Mouse (Mus musculus) left cerebral cortex, postnatal 36 days (tissue): Measurements from ENCODE around the gene Gclm. TPM values are rescaled to one million over a fixed set of nuclear protein-coding genes. Genes with fewer than 3 reads are reported as not detected.

Source experiments
- DNase-seq, 2 experiments: peaks; one replicate each; pipeline ENCODE4 v3.0.0; 2021 to 2022; ENCODE audit warnings: low spot score in 2 of 2, mixed read lengths in 1 of 2
- intact Hi-C: fragments of 180-260 bp; cut with DNase I; formaldehyde crosslinking; loops from one replicate; pipeline ENCODE4 v1.15.1; 2025
- microRNA-seq: library from miRNA; unstranded; fragments of <30 nt; microRNA quantifications from one replicate; pipeline ENCODE4 v1.2.0, GENCODE M21; 2022
- total RNA-seq, 2 experiments: library from RNA; stranded (reverse); gene quantifications; 2 replicates each; pipeline ENCODE4 v1.2.3; 2021

Gene Gclm
- total RNA-seq, 2 experiments from 2014 or later, result 68.8 to 83.6 TPM

DNA sequence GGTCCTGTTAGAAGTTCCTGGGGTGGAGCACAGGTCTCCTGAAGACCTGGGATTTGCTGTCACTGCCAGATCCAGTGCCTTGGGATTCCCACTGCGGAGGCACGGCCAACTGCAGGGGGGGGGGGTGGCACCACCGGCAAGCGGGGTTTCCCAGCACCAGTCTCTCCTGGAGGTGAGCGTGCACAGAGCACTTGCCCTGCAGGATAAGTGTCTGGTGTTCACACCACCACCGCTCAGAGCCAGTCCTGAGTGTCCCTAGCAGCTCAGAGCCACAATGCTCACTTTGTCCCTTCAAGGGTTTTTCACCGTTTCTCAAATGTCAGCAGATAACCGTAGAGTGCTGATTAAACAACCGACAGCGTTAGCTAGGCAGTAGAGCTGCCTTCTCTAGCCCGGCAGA lies 71.3 kb downstream of the Gclm start:
- intact Hi-C loops, result no loop called here
- DNase-seq, result no peak

- intact Hi-C loops, result no loop called here
- DNase-seq, result no peak
These were observed 72.0 kb downstream of the Gclm start for GRCm38 (mm10) chr3:122317339-122317738.

Small RNA genes lying within 50 kb of the gene (microRNA-seq; reads per million reads assigned to microRNA genes)
- gene Gm22903, result not detected
- gene Mir760, result 1,451 reads per million, percentile 82 among the genes with 10 or more reads in this experiment

Other genes starting within 250 kb of the Gclm start
- gene Abca4, start 201.1 kb upstream of the Gclm start, total RNA-seq, result 1 to 10 TPM; 2.4 to 3.5 TPM
- 10 to 100 TPM; 22.9 to 28.7 TPM for gene Dnttip2, start 28.8 kb downstream of the Gclm start, total RNA-seq
- 10 to 100 TPM; 14.5 to 17.0 TPM for gene Bcar3, start 48.6 kb downstream of the Gclm start, total RNA-seq